Mouse (Mus musculus) T-helper 17 cell (primary cell): ENCODE data around the gene Pld1.
"Not testable (repeated sequence)": the region's sequence is repeated elsewhere in the genome, so short reads cannot be mapped to it uniquely, and the experiment has no call there.

Experiments used
- in situ Hi-C, 2 experiments: fragments of 300-600 bp; cut with MboI, MseI; formaldehyde crosslinking; loops; 1 replicate in 1 of 2; 2 replicates in 1 of 2; pipeline ENCODE4 v1.15.1; 2025; ENCODE audit warnings: high pct_unique_total_duplicates in 2 of 2

The Pld1 gene

GRCm38 (mm10) chr3:27942991-27943390 lies 4.5 kb downstream of the Pld1 start:
- in situ Hi-C loops, result no loop called here

GRCm38 (mm10) chr3:27945397-27945796 lies 6.9 kb downstream of the Pld1 start:
- in situ Hi-C loops, result not testable (repeated sequence)

GRCm38 (mm10) chr3:27949175-27949872 lies 10.8 kb downstream of the Pld1 start:
- in situ Hi-C loops, result no loop called here

- in situ Hi-C loops, result no loop called here
These were observed 11.4 kb downstream of the Pld1 start for GRCm38 (mm10) chr3:27949873-27950250.

- in situ Hi-C loops, result no loop called here
These were observed 12.2 kb downstream of the Pld1 start for GRCm38 (mm10) chr3:27950726-27951125.

- in situ Hi-C loops, result no loop called here
These were observed 13.2 kb downstream of the Pld1 start for GRCm38 (mm10) chr3:27951721-27952120.

- in situ Hi-C loops, result no loop called here
These were observed 17.5 kb downstream of the Pld1 start for GRCm38 (mm10) chr3:27956006-27956405.

- in situ Hi-C loops, result no loop called here
These were observed 20.7 kb downstream of the Pld1 start for GRCm38 (mm10) chr3:27959221-27959620.

GRCm38 (mm10) chr3:27961162-27961561 lies 22.7 kb downstream of the Pld1 start:
- in situ Hi-C loops, result no loop called here

- in situ Hi-C loops, result no loop called here
These were observed 25.3 kb downstream of the Pld1 start for GRCm38 (mm10) chr3:27963795-27964201.

GRCm38 (mm10) chr3:27968671-27969070 lies 30.2 kb downstream of the Pld1 start:
- in situ Hi-C loops, result no loop called here

- in situ Hi-C loops, result no loop called here
These were observed 35.4 kb downstream of the Pld1 start for GRCm38 (mm10) chr3:27973936-27974335.

- in situ Hi-C loops, result no loop called here
These were observed 36.5 kb downstream of the Pld1 start for GRCm38 (mm10) chr3:27974981-27975380.

GRCm38 (mm10) chr3:27976931-27977544 lies 38.5 kb downstream of the Pld1 start:
- in situ Hi-C loops, result no loop called here

- in situ Hi-C loops, result no loop called here
These were observed 39.7 kb downstream of the Pld1 start for GRCm38 (mm10) chr3:27978030-27978723.

- in situ Hi-C loops, result no loop called here
These were observed 43.1 kb downstream of the Pld1 start for GRCm38 (mm10) chr3:27981591-27981990.

GRCm38 (mm10) chr3:27982436-27983017 lies 44.0 kb downstream of the Pld1 start:
- in situ Hi-C loops, result no loop called here

GRCm38 (mm10) chr3:27983274-27983673 lies 44.8 kb downstream of the Pld1 start:
- in situ Hi-C loops, result no loop called here

GRCm38 (mm10) chr3:27983935-27984577 lies 45.6 kb downstream of the Pld1 start:
- in situ Hi-C loops, result no loop called here

- in situ Hi-C loops, result no loop called here
These were observed 46.1 kb downstream of the Pld1 start for GRCm38 (mm10) chr3:27984620-27985019.

- in situ Hi-C loops, result no loop called here
These were observed 46.8 kb downstream of the Pld1 start for GRCm38 (mm10) chr3:27985344-27985743.
